Mouse (Mus musculus) E14TG2a.4 (cell line): ENCODE results near the gene Fbxl17.

Experiments
- CTCF ChIP-seq: conservative IDR thresholded peaks from 2 replicates; pipeline ENCODE4 v1.5.1; 2014; ENCODE audit warnings: low read length
- NANOG ChIP-seq: IDR thresholded peaks from 2 replicates; pipeline ENCODE4 v1.6.1; 2014; ENCODE audit warnings: borderline replicate concordance, low read length, mixed read lengths
- POU5F1 ChIP-seq: IDR thresholded peaks from 2 replicates; pipeline ENCODE4 v1.6.1; 2014; ENCODE audit warnings: low read length, borderline replicate concordance

- TF ChIP-seq CTCF (no peak), NANOG (no peak), POU5F1 (no peak)
Measured at GRCm38 (mm10) chr17:63322846-63323245, 177.0 kb downstream of the Fbxl17 start.
